Mouse (Mus musculus) left cerebral cortex, adult 6 months (tissue): ENCODE data around the gene Cd33. TPM values are rescaled to one million over a fixed set of nuclear protein-coding genes. Genes with fewer than 3 reads are reported as not detected.

Source experiments
- long read RNA-seq, 2 experiments: library from polyadenylated mRNA; unstranded; transcript quantifications; one replicate each; pipeline ENCODE4 v2.0.0; 2019 to 2020
- polyA plus RNA-seq: library from polyadenylated mRNA; unstranded; fragments of <200 nt; fragmentation: Nextera tagmentation; gene quantifications from 2 replicates; pipeline ENCODE4 v1.2.3, GENCODE M21; 2021

The Cd33 gene
- polyA plus RNA-seq: 4.9 and 5.2 TPM in 2 replicates
- long read RNA-seq, experiment 1, full-length matches to known transcripts: 2 of 3 reads
- long read RNA-seq, experiment 1, partial matches to known transcripts: 0 of 3 reads
- long read RNA-seq, experiment 1, other reads (novel, unspliced or antisense): 1 of 3 reads
- long read RNA-seq, experiment 2, partial matches to known transcripts: 0 of 2 reads
- long read RNA-seq, experiment 2, other reads (novel, unspliced or antisense): 2 of 2 reads

GRCm38 (mm10) chr7:43544225-43544977 is at the start of gene Cd33:
Gene Cd33, minus strand, starts transcription at chr7:43544428.

GRCm38 (mm10) chr7:43579440-43580171 is 35.4 kb upstream of the Cd33 start, which contains the start of gene Zfp719:
Gene Zfp719, plus strand, starts transcription at chr7:43579610.

GRCm38 (mm10) chr7:43562006-43562633 is 17.9 kb upstream of the Cd33 start, which contains the start of gene Zfp658:
Gene Zfp658, plus strand, starts transcription at chr7:43562256.

GRCm38 (mm10) chr7:43489631-43490125 is 54.5 kb downstream of the Cd33 start, which contains the start of gene Iglon5:
Gene Iglon5, minus strand, starts transcription at chr7:43490075.

Other genes with a start within 250 kb of the Cd33 start
- gene Zfp715, start 231.1 kb downstream of the Cd33 start, polyA plus RNA-seq: 4.8 and 6.4 TPM in 2 replicates
- 0.36 and 0.43 TPM in 2 replicates for gene Siglecf, start 193.1 kb downstream of the Cd33 start, polyA plus RNA-seq
- gene Siglecg, start 136.2 kb downstream of the Cd33 start, polyA plus RNA-seq: not detected in 2 replicates
- gene Lim2, start 116.8 kb downstream of the Cd33 start, polyA plus RNA-seq: not detected in 2 replicates
- 0.43 and 0.44 TPM in 2 replicates for gene Nkg7, start 107.4 kb downstream of the Cd33 start, polyA plus RNA-seq
- not detected in 2 replicates for gene Cldnd2, start 103.6 kb downstream of the Cd33 start, polyA plus RNA-seq
- 180 and 198 TPM in 2 replicates for gene Etfb, start 100.3 kb downstream of the Cd33 start, polyA plus RNA-seq
- gene Gm45233, start 100.3 kb downstream of the Cd33 start, polyA plus RNA-seq: 0.69 TPM in 1 of 2 replicates, not detected in the other
- 1.1 and 2.6 TPM in 2 replicates for gene Vsig10l, start 81.3 kb downstream of the Cd33 start, polyA plus RNA-seq
- gene Iglon5, start 54.4 kb downstream of the Cd33 start, polyA plus RNA-seq: 1.9 and 3.0 TPM in 2 replicates
- not detected in 2 replicates for gene 4931406B18Rik, start 38.5 kb downstream of the Cd33 start, polyA plus RNA-seq
- 1.2 and 1.6 TPM in 2 replicates for gene Zfp658, start 17.8 kb upstream of the Cd33 start, polyA plus RNA-seq
- 5.4 and 5.5 TPM in 2 replicates for gene Zfp719, start 35.2 kb upstream of the Cd33 start, polyA plus RNA-seq
- gene Zfp819, start 62.7 kb upstream of the Cd33 start, polyA plus RNA-seq: not detected in 2 replicates
- gene Ceacam18, start 90.3 kb upstream of the Cd33 start, polyA plus RNA-seq: not detected in 2 replicates
- gene Siglece, start 115.7 kb upstream of the Cd33 start, polyA plus RNA-seq: 0.54 and 0.59 TPM in 2 replicates
- gene Ctu1, start 127.6 kb upstream of the Cd33 start, polyA plus RNA-seq: 5.3 and 6.3 TPM in 2 replicates
- not detected in 2 replicates for gene Klk14, start 146.0 kb upstream of the Cd33 start, polyA plus RNA-seq
- not detected in 2 replicates for gene Klk13, start 168.1 kb upstream of the Cd33 start, polyA plus RNA-seq
- gene Klk12, start 224.5 kb upstream of the Cd33 start, polyA plus RNA-seq: not detected in 2 replicates
- not detected in 2 replicates for gene Klk11, start 230.2 kb upstream of the Cd33 start, polyA plus RNA-seq
- 0.15 and 0.34 TPM in 2 replicates for gene Klk10, start 236.6 kb upstream of the Cd33 start, polyA plus RNA-seq
- not detected in 2 replicates for gene Klk9, start 247.5 kb upstream of the Cd33 start, polyA plus RNA-seq